Mouse (Mus musculus) CH12.LX (cell line): Measurements from ENCODE around the gene Myl7.

Source experiments
- CHD1 ChIP-seq: IDR thresholded peaks from 2 replicates; pipeline ENCODE4 v1.6.1; 2012; ENCODE audit warnings: low read depth, low read length, improper control_type of control experiment, inconsistent platforms
- CTCF ChIP-seq, 2 experiments: IDR thresholded peaks in 1 of 2; conservative IDR thresholded peaks in 1 of 2; 2 replicates each; pipeline ENCODE4 v1.5.1; 2011 to 2012; ENCODE audit warnings: low read depth in 2 of 2, low read length in 2 of 2, improper control_type of control experiment in 1 of 2, inconsistent platforms in 1 of 2, mild to moderate bottlenecking in 1 of 2, moderate library complexity in 1 of 2
- EP300 ChIP-seq: IDR thresholded peaks from 2 replicates; pipeline ENCODE4 v1.6.1; 2011; ENCODE audit warnings: low read length, improper control_type of control experiment
- MAFK ChIP-seq: IDR thresholded peaks from 2 replicates; pipeline ENCODE4 v1.6.1; 2011; ENCODE audit warnings: low read length, improper control_type of control experiment; ENCODE audit not compliant: insufficient replicate concordance
- NRF1 ChIP-seq: IDR thresholded peaks from 2 replicates; pipeline ENCODE4 v1.6.1; 2014; ENCODE audit warnings: low read depth, mild to moderate bottlenecking, inconsistent platforms, low read length, improper control_type of control experiment, moderate library complexity
- POLR2A ChIP-seq: IDR thresholded peaks from 2 replicates; pipeline ENCODE4 v1.6.1; 2011; ENCODE audit warnings: low read depth, mild to moderate bottlenecking, improper control_type of control experiment, low read length
- ZC3H11A ChIP-seq: IDR thresholded peaks from 2 replicates; pipeline ENCODE4 v1.6.1; 2012; ENCODE audit warnings: low read depth, mild to moderate bottlenecking, inconsistent platforms, low read length, improper control_type of control experiment

DNA sequence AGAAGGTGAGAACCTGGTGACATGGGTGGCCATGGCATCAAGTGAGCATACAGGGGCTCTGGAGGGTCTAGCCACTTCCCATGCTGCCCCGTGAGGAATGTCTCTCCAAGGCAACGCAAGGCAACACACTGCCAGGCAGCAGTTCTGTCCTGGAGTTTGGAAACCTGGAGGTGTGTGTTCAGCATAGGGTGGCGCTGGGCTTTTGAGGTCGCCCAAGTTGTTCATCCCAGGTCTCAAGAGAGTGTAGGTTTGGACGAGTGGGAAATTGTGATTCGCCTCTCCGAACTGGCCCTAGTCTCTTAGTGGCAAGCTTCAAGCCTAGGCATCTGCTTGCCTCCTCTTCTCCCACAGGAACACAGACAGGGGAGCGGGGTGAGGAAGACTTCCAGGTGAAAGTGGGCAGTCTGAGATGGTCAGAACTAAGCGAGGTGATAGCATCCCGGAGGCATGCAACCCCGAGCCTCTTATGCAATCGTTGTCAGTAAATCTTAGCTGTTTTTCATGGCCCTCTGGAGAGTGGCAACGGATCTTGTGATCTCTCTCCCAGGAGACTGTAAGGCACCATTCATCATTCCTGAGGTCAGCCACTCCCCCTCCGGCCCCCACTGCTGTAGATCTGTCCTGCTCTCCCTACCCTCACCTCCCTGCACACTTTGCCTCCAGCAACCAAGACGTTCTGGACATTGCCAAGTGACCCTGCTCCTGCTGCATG, 36.0 kb downstream of the Myl7 start:
- TF ChIP-seq CTCF (conservative IDR thresholded peaks at IDR 0.05 in 1 of 2, IDR thresholded peaks at IDR 0.05 in 1 of 2; ENCODE audit: low read depth in 2 of 2, low read length in 2 of 2), result no peak
- no peak for TF ChIP-seq EP300
- TF ChIP-seq MAFK, result no peak
- TF ChIP-seq CHD1, result no peak
- no peak for TF ChIP-seq ZC3H11A
- TF ChIP-seq NRF1, result no peak
- TF ChIP-seq POLR2A, result no peak
